Mouse (Mus musculus) layer of hippocampus, adult 9-10 months (tissue): ENCODE measurements around the gene Rnase13.
"Not testable (repeated sequence)": the region's sequence is repeated elsewhere in the genome, so short reads cannot be mapped to it uniquely, and the experiment has no call there.

Source experiments
- DNase-seq: peaks from one replicate; pipeline ENCODE4 v3.0.0; 2022; ENCODE audit warnings: low spot score

The Rnase13 gene

GRCm38 (mm10) chr14:51922571-51922865 lies at the start of gene Rnase13:
Gene Rnase13 (minus strand): TSS chr14:51922773.
- no peak for DNase-seq

DNA sequence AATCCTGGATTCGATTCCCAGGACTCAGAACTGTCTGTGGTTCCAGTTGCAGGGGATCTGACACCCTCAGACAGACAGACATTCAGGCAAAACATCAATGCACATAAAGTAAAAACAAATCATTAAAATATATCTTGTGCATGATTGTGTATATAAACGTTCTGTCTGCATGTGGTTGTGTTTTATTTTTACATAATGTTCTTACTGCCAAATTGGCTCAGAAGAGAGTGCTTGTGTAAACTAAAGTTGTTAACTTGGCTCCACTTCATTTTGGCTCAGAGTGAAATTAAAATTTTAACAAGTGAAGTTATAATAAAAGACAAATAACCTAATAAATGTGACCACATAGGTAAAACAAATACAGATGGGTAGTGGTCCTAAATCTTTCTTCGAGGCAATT lies 44.8 kb upstream of the Rnase13 start:
- DNase-seq: no peak

DNA sequence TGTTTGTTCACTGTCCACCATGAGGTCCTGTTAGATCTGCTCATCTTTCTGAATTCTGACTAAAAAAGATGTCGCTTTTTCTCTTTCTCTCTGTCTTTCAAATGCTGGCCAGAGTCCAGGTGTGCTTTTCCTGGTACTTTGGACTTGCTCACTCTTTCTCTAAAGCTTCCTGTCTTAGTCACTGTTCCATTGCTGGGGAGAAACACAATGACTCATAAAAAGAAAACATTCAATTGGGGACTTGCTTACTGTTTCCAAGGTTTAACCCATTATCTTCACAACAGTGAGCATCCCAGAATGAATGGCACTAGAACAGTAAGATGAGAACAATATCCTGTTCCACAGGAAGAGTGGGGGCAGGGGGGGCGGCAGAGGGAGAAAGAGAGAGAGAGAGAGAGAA lies 37.7 kb upstream of the Rnase13 start:
- DNase-seq: no peak

DNA sequence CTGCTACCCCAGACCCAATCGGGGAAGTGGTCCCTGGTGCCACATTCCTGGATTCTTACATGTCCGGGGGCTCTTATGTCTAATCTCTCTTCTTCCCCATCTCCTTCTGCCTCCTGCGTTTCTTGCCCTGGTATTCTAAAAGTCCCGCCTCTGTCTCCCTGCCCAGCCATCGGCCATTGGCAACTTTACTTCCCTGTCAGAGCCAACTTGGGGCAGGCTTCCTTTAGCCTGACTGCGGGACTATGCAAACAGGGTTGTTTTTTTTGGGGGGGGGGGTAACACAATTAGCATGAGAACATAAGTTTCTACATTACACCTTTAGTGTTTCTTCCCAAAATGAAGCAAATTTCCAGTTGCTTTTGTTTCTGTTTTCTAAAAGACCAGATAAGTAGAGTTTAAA lies 20.8 kb upstream of the Rnase13 start:
- DNase-seq: no peak

GRCm38 (mm10) chr14:51942236-51942635 lies 19.7 kb upstream of the Rnase13 start:
- DNase-seq: no peak

- no peak for DNase-seq
Measured at GRCm38 (mm10) chr14:51941577-51941976, 19.0 kb upstream of the Rnase13 start.

GRCm38 (mm10) chr14:51940944-51941560 lies 18.5 kb upstream of the Rnase13 start:
- no peak for DNase-seq

GRCm38 (mm10) chr14:51939005-51939404 lies 16.4 kb upstream of the Rnase13 start:
- no peak for DNase-seq

GRCm38 (mm10) chr14:51932092-51933020 lies 9.8 kb upstream of the Rnase13 start:
- no peak for DNase-seq

DNA sequence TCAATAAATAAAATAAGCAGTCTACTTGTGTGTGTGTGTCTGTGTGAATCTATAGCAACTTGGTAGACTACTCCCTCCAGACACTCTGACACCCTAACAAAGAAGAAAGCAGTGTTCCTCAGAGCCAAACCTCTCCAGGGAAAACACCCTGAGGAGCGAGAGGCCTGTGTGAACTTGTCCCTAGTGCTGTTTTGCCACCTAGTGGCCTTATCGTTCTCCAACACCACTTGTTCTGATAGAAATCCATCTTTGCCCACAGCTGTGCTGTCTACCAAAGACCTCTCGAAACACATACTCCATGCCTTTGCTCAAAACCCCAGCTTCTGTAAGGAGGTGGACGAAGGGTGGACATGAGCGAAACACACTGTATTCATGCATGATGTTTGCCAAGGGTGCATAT lies 8.3 kb upstream of the Rnase13 start:
- no peak for DNase-seq

GRCm38 (mm10) chr14:51929968-51930367 lies 7.4 kb upstream of the Rnase13 start:
- DNase-seq: no peak

GRCm38 (mm10) chr14:51929309-51929943 lies 6.9 kb upstream of the Rnase13 start:
- DNase-seq: no peak

GRCm38 (mm10) chr14:51926930-51927329 lies 4.4 kb upstream of the Rnase13 start:
- not testable (repeated sequence) for DNase-seq

- DNase-seq: no peak
Measured at GRCm38 (mm10) chr14:51923492-51923891, 919 bp upstream of the Rnase13 start.

DNA sequence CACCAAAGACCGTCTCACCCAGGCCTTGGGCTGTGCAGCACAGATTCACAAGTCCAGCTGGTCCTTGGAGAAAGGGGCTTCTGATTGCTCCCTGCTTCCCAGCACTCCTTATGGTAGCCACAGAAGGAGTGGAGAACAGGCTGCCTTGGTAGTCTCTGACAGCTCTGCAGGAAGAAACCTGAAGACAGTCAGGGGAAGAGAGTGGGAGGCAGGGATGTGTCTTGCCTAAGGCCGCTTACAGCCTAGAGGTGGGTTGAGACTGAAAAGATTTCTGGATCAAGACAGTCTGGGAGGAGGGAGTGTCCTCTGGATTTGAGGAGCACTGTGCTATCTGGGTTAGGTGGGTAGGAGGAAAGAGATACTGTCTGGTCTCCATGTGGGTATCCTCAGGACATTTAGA lies 337 bp upstream of the Rnase13 start:
- no peak for DNase-seq

- DNase-seq: no peak
Measured at GRCm38 (mm10) chr14:51921759-51922570, 608 bp downstream of the Rnase13 start.

DNA sequence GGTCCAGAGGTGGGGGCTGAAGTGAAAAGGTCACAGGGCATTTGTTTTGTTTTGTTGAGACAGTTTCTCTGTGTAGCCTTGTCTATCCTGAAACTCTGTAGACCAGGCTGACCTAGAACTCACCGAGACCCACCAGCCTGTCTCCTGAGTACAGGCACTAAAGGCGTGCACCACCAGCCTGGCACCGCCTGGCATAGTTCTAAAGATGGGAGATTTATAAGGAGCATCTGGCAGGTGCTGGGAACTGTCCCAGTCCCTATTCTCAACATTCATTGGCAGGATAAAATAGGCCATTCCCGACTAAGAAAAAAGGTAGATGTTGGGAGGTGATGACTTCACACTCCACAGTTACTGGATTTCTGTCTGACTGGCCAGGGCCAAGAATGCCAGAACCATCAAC lies 3.6 kb downstream of the Rnase13 start:
- DNase-seq: no peak

- DNase-seq: no peak
Measured at GRCm38 (mm10) chr14:51918125-51918524, 4.4 kb downstream of the Rnase13 start, which contains the start of gene Tppp2. Gene Tppp2 (plus strand): TSS chr14:51918425.

DNA sequence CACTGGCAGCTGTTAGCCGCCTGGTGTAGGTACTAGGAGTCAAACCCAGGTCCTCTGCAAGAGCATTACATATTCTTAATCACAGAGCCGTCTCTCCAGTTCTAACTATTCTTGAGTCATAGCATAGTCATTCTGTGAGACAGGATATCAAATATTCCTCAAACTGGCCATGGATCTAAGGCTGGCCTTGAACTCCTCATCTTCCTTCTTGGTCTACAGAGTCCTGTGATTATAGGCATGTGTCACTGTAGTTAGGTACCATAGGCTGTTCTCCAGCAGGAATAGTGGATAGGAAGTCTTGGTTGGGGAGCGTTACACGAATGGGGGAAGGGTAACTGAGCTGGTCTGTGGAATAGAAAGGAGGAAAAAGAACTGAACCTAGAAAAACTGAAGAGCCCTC lies 6.0 kb downstream of the Rnase13 start:
- DNase-seq: no peak

DNA sequence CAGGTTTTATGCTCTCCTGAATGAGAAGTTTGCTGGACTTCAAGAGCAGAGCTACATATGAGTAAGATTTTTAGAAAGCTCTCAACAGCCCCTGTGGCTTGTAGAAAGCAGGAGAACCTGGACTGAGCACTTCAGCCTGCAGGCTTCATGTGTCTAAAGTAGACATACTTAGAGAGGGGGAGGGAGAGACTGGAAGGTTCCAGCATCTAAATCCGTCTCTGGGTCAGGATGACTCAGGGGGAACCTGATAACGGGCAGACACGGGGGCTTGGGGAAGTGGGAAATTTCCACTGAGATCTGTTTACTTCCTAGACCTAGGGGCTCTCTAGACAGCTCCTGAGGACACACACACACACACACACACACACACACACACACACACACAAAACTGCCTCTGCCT lies 7.5 kb downstream of the Rnase13 start:
- DNase-seq: no peak

GRCm38 (mm10) chr14:51913960-51914762 lies 8.4 kb downstream of the Rnase13 start, which contains the start of gene Ndrg2:
Gene Ndrg2 (minus strand): TSS chr14:51914158.
- no peak for DNase-seq
